Mouse (Mus musculus): ENCODE measurements around the gene C530008M17Rik.
"Not testable (repeated sequence)": the region's sequence is repeated elsewhere in the genome, so short reads cannot be mapped to it uniquely, and the experiment has no call there.

C530008M17Rik gene

DNA sequence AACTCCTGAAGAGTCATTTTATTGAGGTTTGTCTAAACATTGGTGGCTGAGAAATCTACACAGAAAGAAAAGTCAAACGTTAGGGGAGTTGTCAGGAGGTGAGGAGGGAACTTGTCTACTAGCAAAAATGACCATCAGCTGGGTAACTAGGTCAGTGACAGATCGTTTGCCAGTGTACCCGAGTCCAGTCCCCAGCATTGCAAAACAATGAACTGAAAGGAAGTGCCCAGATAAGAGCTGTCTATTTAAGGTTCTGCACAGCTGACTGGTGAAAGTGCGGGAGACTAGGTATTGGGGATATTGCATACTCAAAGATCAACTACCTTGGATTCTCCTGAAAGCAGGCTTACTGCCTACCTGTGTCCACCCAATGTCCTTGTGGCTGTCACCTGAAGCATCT, 245.8 kb downstream of the C530008M17Rik start:
- DNase-seq (ENCODE audit: low spot score in 2 of 2): no peak

DNA sequence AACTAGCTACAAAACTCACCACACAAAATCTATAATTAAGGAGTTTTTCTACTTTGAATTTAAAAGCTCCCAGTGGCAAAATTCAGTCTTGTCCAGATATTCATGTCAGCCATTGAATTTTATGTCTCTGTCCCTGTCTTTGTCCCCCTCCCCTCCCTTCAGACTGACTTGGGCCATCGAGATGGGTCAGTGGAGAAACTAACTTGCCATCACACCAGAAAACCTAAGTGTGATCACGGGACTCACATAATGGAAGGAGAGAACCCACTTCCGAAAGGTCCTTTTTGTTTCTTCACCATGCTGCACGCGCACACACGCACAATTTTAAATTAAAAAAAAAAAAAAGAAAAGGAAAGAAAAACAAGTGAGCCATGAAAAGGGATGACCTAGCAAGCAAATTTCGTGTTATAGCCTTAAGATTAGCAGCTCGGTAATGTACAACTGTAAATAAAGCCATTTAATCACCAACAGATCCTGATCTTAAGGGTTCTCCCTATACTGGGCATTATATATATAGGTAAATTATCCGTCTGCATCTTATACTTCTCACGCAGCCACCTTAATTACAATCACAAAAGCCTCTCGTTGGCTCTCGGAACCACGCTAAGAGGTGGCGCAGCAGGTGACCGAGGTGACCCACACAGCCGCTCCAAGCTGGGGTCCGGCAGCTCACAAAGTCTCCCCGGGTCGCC, 248.5 kb downstream of the C530008M17Rik start:
- DNase-seq (ENCODE audit: low spot score in 2 of 2): no peak

DNA sequence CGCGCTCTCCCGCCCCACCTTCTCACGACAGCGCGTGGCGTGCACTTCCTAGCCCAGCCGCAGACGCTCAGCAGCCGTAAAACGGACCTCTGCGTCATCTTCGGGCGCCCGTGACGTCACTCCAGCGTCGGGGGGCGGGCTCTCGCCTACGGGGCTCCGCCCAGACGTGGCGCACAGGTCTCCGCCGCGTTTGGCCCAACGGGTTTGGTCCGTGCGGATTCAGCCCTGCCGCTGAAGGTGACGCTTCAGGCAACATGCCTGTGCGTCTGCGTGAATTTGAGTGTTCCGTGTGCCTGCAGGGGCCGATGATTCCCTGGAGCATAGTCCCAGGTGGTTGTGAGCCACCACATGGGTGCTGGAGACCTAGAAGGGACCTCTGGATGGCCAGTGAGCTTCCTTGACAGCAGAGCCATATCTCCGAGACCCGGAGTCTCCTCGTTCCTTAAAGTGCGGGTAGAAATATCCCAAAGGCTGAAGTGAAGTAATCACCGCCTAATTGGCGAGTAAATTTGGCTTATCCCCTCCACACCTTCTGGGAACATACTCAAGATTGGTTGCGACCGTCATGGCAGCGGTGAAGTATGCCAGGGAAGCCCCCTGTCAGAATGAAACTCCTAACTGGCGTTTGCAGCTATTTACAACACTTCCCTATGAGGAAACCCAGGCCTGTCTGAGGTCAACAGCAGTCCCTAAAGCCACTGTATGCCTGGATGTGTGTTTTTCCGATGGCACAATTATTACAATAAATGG, 249.3 kb downstream of the C530008M17Rik start, which contains the start of gene Aasdh:
Aasdh (minus strand) TSS at position 110 of the 750 bp plus-strand sequence.
- peak; percentile 98 for DNase-seq (ENCODE audit: low spot score in 2 of 2)

DNA sequence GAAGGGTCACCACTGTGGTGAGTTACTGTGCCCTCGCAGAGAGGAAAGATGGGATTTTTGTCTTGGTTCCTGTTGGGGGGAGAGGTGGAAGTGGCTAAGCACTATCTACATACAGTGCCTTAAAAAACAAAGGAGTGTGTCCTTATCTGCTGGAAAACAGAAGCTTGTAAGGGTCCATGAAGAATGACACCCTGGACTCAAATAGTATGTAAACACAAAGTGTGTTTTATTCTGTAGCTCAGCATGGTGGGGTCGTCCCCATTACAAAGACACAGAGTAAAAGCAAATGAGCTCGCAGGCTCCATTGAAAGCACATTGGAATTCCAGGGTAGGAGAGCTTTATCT, 249.8 kb downstream of the C530008M17Rik start:
- DNase-seq (ENCODE audit: low spot score in 2 of 2): no peak

DNA sequence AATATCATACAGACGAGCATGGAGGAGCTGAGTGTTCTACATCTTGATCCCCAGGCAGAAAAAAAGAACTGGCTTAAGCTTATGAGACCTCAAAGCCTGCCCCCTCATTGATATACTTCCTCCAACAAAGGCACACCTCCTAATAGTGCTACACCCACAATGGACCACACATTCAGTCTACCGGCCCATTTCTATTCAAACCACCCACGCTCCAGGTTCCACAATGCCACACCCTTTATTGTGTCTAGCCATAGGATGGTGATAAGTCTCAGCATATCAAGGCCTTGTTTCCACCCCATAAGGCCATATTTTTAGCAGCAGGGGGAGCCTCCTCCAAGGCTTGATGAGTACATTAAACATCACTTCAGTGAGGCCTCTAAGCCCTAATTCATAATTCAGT, 254.5 kb downstream of the C530008M17Rik start:
- no peak for DNase-seq (ENCODE audit: low spot score in 2 of 2)

DNA sequence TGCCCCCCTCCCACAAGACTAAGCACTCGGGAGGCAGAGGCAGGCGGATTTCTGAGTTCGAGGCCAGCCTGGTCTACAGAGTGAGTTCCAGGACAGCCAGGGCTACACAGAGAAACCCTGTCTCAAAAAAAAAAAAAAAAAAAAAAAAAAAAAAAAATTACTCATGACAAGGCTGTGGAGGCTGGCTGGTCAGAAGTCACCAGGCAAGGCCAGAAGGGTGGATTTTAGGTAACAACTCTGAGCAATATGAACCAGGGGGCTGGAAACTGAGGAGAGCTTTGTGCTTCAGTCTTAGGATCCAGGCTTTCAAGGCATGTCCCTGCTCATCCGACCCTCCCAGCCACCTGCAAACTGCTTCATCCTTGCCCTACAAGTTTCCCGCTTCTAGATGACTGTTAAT, 256.2 kb downstream of the C530008M17Rik start:
- DNase-seq (ENCODE audit: low spot score in 2 of 2): not testable (repeated sequence)

DNA sequence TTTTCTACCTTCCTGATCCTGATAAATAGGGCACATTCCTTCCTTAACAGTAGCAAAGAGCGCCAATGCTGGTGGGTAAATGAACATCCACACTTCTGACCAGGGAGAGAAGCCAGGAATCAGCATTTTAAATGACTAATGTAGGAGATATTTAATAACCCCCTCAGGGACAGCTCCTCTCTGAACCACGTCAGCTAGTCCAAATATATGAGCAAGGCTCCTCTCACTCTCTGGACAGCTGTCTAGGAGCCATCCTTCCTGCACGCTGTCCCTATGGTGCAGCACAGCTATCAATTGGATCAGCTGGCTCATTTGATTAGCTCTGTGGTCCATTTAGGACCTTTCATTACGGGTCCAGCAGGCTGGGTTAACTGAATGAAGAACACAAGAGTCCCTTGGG, 266.5 kb downstream of the C530008M17Rik start:
- no peak for DNase-seq (ENCODE audit: low spot score in 2 of 2)
